ENCODE assay signal across 16 mouse cellular contexts in genomic region chr11:100592346-100593046, GRCm38 (mm10). TPM values are rescaled to one million over a fixed set of nuclear protein-coding genes. Genes with fewer than 3 reads are reported as not detected.
"Had no signal": no experiment of that assay in that cellular context is flagged by ENCODE, and none has a peak within 500 bp of the region (broad histone marks: within the 10 kb centered on the region; RNA-seq: fewer than 3 reads in every experiment).

No protein-coding gene starts in this region.

- H3K27ac ChIP-seq: kidney, postnatal 0 days; liver, embryonic 15.5 days; lung, embryonic 15.5 days; midbrain, embryonic 10.5 days; midbrain, embryonic 13.5 days; neural tube, embryonic 13.5 days had no signal

- H3K27me3 ChIP-seq: liver, embryonic 15.5 days; lung, embryonic 15.5 days; megakaryocyte, embryonic 14.5 days; midbrain, embryonic 13.5 days; neural tube, embryonic 13.5 days had no signal

- H3K4me1 ChIP-seq: liver, embryonic 15.5 days; lung, embryonic 15.5 days; midbrain, embryonic 10.5 days; midbrain, embryonic 13.5 days had no signal

- H3K4me3 ChIP-seq: liver, embryonic 15.5 days; lung, embryonic 15.5 days; megakaryocyte, embryonic 14.5 days; midbrain, embryonic 10.5 days; midbrain, embryonic 13.5 days; myocyte; neural tube, embryonic 13.5 days had no signal

- DNase-seq: kidney, adult 2 months; kidney, postnatal 25 days; lung, adult 18-20 months; lung, postnatal 10 days; lung, postnatal 36 days; thymus, postnatal 25 days had no signal

RNA-seq across cellular contexts. Expression of gene Ttc25, which starts 47.1 kb away (rescaled TPM):
- total RNA-seq: monocyte, adult 5-6 weeks had no signal
- polyA plus RNA-seq: large intestine, adult 2 months had no signal
